Mouse (Mus musculus): ENCODE data around the gene Bap1. TPM values are rescaled to one million over a fixed set of nuclear protein-coding genes. Genes with fewer than 3 reads are reported as not detected.

Bap1 gene
- total RNA-seq, 2 experiments from 2014 or later: 49.3 to 53.2 TPM

GRCm38 (mm10) chr14:31233070-31233995 lies 17.9 kb upstream of the Bap1 start:
- DNase-seq (ENCODE audit: low spot score in 2 of 2): no peak

GRCm38 (mm10) chr14:31233996-31234591 lies 17.2 kb upstream of the Bap1 start:
- DNase-seq (ENCODE audit: low spot score in 2 of 2): peak; percentile 66 to 81

GRCm38 (mm10) chr14:31237101-31237882 lies 14.0 kb upstream of the Bap1 start:
- peak in 1 of 2 experiments; percentile 70 for DNase-seq (ENCODE audit: low spot score in 2 of 2)

- DNase-seq (ENCODE audit: low spot score in 2 of 2): no peak
Observed at GRCm38 (mm10) chr14:31240528-31240927, 10.7 kb upstream of the Bap1 start.

- DNase-seq (ENCODE audit: low spot score in 2 of 2): no peak
Observed at GRCm38 (mm10) chr14:31244777-31245176, 6.5 kb upstream of the Bap1 start.

GRCm38 (mm10) chr14:31245946-31246345 lies 5.3 kb upstream of the Bap1 start:
- DNase-seq (ENCODE audit: low spot score in 2 of 2): no peak

GRCm38 (mm10) chr14:31248396-31248795 lies 2.9 kb upstream of the Bap1 start:
- DNase-seq (ENCODE audit: low spot score in 2 of 2): no peak

- DNase-seq (ENCODE audit: low spot score in 2 of 2): no peak
Observed at GRCm38 (mm10) chr14:31250222-31251083, 797 bp upstream of the Bap1 start.

- no peak for DNase-seq (ENCODE audit: low spot score in 2 of 2)
Observed at GRCm38 (mm10) chr14:31251626-31252025, 376 bp downstream of the Bap1 start.

GRCm38 (mm10) chr14:31252091-31252490 lies 841 bp downstream of the Bap1 start:
- no peak for DNase-seq (ENCODE audit: low spot score in 2 of 2)

GRCm38 (mm10) chr14:31258476-31259050 lies 7.3 kb downstream of the Bap1 start:
- no peak for DNase-seq (ENCODE audit: low spot score in 2 of 2)

GRCm38 (mm10) chr14:31260374-31260773 lies 9.1 kb downstream of the Bap1 start:
- DNase-seq (ENCODE audit: low spot score in 2 of 2): no peak

GRCm38 (mm10) chr14:31260932-31261331 lies 9.7 kb downstream of the Bap1 start:
- DNase-seq (ENCODE audit: low spot score in 2 of 2): no peak

- DNase-seq (ENCODE audit: low spot score in 2 of 2): no peak
Observed at GRCm38 (mm10) chr14:31267649-31268048, 16.4 kb downstream of the Bap1 start.

GRCm38 (mm10) chr14:31268301-31269001 lies 17.2 kb downstream of the Bap1 start:
- no peak for DNase-seq (ENCODE audit: low spot score in 2 of 2)

- peak in 1 of 2 experiments; percentile 53 for DNase-seq (ENCODE audit: low spot score in 2 of 2)
Observed at GRCm38 (mm10) chr14:31269456-31270100, 18.3 kb downstream of the Bap1 start.

- no peak for DNase-seq (ENCODE audit: low spot score in 2 of 2)
Observed at GRCm38 (mm10) chr14:31271121-31271520, 19.9 kb downstream of the Bap1 start.

- DNase-seq (ENCODE audit: low spot score in 2 of 2): peak; percentile 73 to 79
Observed at GRCm38 (mm10) chr14:31272164-31272563, 20.9 kb downstream of the Bap1 start.

- no peak for DNase-seq (ENCODE audit: low spot score in 2 of 2)
Observed at GRCm38 (mm10) chr14:31285728-31286127, 34.5 kb downstream of the Bap1 start.
